Mouse (Mus musculus): ENCODE data around the gene Apobec1.

GRCm38 (mm10) chr6:122591027-122591758 lies 11.1 kb downstream of the Apobec1 start:
- TF ChIP-seq POLR2A (IDR thresholded peaks at IDR 0.05; ENCODE audit: low read depth, low read length) (no peak), CTCF (IDR thresholded peaks at IDR 0.05; ENCODE audit: borderline replicate concordance, insufficient read depth, low read length) (no peak)

Measured in embryonic fibroblast, embryonic 13.5 days (primary cell).